Mouse (Mus musculus) cerebellum, postnatal 36 days (tissue): Measurements from ENCODE around the gene Cdk15.

Experiments used
- DNase-seq, 2 experiments: peaks; one replicate each; pipeline ENCODE4 v3.0.0; 2021 to 2022; ENCODE audit warnings: mixed read lengths in 2 of 2

Cdk15 gene

DNA sequence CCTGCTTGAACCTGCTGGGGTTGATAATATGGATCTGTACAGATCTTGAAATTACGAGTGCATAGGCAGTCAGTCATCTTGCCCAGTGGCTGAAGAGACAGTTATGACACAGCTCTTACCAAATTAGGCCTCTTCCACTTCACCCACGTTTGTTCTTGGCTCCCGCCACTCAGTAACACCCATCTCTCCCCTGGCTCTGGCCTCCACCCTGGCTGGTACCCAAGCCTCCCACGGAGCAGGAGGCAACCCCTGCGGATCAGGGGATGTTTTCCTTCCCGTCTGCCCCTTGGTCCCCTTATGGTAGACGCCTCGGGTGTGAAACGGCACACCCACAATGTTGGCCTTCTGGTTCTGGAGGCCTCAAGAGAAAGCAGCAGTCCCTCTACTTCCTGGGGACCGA lies 124.2 kb downstream of the Cdk15 start:
- no peak for DNase-seq

DNA sequence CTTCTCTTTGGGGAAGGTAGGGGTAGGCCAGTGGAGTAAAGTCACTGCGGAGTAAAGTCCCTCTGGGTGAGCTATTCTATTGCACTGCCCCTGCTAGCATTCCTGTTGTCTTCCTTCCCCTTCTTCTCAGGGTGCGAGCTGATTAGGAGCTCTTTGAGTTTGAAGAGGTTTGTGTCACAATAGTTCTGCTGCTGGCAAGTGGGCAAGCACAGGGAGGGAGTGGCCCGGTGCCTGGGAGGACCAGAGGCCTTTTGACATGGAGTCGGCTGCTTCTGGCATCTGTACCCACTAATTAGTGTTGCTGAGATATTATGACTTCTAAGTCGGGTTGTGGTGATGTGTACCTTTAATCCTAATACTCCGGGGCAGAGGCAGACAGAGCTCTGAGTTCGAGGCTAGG lies 124.8 kb downstream of the Cdk15 start:
- no peak for DNase-seq

- DNase-seq = no peak
These were observed 125.8 kb downstream of the Cdk15 start for GRCm38 (mm10) chr1:59382516-59382915.

GRCm38 (mm10) chr1:59383049-59383610 lies 126.4 kb downstream of the Cdk15 start:
- DNase-seq = no peak

- no peak for DNase-seq
These were observed 127.7 kb downstream of the Cdk15 start for GRCm38 (mm10) chr1:59384400-59384799.

GRCm38 (mm10) chr1:59385641-59386040 lies 128.9 kb downstream of the Cdk15 start:
- no peak for DNase-seq

DNA sequence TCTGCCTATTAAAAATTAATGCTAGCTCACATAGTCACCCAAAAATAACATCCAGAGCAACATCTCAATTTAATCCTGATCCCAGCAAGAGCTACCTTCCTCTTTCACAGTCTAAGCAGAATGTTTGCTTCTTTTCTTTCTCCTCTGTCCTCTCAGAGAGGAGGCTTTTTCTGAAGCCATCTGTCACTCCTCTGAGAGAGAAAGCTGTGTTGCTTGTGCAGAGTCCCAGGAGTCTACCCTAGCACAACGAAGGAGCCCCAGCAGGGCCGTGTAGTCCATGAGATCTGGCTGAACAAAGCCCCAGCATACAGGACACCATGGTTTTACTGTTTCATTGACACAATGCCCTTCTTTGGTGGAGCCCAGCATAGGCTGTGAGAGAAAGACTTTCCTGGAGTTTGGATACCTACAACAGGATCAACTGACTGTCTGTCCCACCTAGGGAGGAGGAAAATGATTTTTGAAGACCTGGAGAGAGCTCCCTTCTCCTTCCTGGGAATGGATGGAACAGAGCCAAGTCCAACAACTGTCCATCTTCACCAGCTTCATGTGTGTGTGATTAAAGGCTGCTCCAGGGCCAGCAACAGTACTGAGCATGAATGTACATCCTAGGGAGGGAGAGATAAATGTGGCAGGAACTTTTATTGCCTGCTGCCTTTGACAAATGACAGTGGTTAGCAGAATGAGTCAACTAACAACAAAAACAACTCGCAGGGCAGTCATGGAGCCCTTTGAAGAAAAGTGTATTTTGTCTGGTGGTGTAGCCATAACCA lies 131.0 kb downstream of the Cdk15 start:
- DNase-seq = peak; percentile 23 to 33

DNA sequence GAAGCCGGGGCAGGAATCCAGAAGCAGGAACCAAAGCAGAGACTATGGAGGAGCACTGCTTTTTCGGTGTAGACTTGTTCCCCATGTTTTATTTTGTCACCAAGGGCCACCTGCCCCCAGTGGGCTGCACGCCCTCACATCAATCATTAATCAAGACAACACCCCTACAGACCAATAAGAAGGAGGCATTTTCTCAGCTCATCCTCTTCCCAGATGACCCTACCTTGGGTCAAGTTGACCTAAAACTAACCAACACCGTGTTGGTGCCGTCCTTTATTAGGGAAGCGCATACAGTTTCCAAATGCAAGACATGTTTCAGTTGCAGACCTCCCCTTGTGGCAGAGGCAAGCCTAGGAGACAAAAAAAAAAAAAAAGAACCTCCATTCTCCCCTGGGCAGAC lies 132.5 kb downstream of the Cdk15 start:
- no peak for DNase-seq

- no peak for DNase-seq
These were observed 135.0 kb downstream of the Cdk15 start for GRCm38 (mm10) chr1:59391736-59392135.

DNA sequence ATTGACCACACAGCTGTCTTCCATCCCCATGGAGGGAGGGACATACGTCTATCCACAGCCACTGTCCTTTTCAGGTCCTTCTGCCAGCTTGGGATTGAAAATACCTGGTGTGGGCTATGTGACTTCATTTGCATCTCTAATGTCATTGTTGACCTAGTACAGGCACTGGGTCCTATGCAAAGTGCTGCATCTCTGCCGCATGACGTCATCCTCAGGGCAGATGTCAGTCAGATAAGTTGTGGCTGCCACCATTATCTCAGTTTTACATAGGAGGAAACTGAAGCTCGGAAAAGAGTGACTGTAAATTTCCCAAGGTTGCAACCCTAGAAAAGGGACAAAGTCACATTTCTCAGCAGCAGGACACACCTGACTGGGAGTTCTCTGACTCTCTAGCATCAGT lies 137.4 kb downstream of the Cdk15 start:
- no peak for DNase-seq

DNA sequence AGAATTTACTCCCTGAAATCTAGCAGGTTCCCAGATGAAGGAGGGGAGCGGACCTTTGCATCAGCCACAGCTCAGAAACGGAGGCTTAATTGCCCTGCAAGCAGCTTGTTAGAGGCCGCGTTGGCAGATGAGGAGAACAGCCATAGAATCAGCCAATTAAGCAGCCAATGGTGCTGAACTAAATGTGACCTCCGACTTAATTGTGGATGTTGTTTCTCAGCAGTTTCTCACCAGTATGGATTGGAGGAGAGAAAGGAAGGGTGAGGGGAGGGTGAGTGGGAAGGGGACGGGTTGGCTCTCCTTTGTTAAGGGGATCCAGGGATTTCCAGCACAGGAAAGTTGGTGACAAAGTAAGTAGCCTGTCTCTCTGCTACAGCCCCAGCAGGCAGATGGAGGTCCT lies 137.9 kb downstream of the Cdk15 start:
- DNase-seq = no peak

- DNase-seq = no peak
These were observed 139.3 kb downstream of the Cdk15 start for GRCm38 (mm10) chr1:59395992-59396391.

- DNase-seq = no peak
These were observed 143.0 kb downstream of the Cdk15 start for GRCm38 (mm10) chr1:59399554-59400325.

- DNase-seq = no peak
These were observed 144.5 kb downstream of the Cdk15 start for GRCm38 (mm10) chr1:59401253-59401652.
